Mouse (Mus musculus) erythroblast, embryonic 14.5 days (primary cell): Measurements from ENCODE around the gene Cpne6.

Experiments
- GATA1 ChIP-seq: IDR thresholded peaks from 2 replicates; pipeline ENCODE4 v1.6.1; 2012; ENCODE audit warnings: low read length, inconsistent platforms, mixed read lengths
- TAL1 ChIP-seq: IDR thresholded peaks from 3 replicates; pipeline ENCODE4 v1.6.1; 2012; ENCODE audit warnings: low read length, inconsistent platforms, mixed read lengths

DNA sequence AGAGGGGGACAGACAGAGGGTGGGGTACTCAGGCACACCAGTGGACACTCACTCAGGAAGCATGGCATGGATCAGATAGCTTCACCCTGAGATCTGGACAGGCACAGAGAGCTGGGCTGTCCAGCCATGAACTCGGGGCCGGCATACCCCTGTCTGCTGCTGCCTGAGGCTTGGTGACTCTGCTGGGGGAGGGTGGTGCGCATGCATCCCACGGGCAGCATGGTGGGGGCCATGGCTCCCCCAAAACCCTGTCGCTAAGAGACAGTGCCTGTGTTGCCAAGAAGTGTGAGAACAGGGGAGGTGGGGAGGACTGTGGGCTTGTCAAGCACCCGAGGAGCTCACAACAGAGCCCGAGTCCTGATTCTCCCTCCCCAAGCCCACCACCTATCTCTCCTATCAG lies 792 bp downstream of the Cpne6 start:
- TF ChIP-seq GATA1 (no peak), TAL1 (no peak)
